Mouse (Mus musculus) left cerebral cortex, postnatal 14 days (tissue): ENCODE measurements around the gene 4933402D24Rik. TPM values are rescaled to one million over a fixed set of nuclear protein-coding genes. Genes with fewer than 3 reads are reported as not detected.

ENCODE experiments used
- total RNA-seq, 2 experiments: library from RNA; stranded (reverse); gene quantifications; 2 replicates each; pipeline ENCODE4 v1.2.3; 2021

4933402D24Rik gene
- total RNA-seq, 2 experiments from 2014 or later = 0.26 to 0.32 TPM

Other genes starting within 250 kb of the 4933402D24Rik start
- not detected for gene Gm39653, start 153.3 kb downstream of the 4933402D24Rik start, total RNA-seq
- gene Dytn, start 82.3 kb downstream of the 4933402D24Rik start, total RNA-seq = not detected
- gene Mdh1b, start 38.9 kb downstream of the 4933402D24Rik start, total RNA-seq = under 1 TPM; 0.57 to 0.66 TPM
- gene Fastkd2, start 38.7 kb downstream of the 4933402D24Rik start, total RNA-seq = 10 to 100 TPM; 12.3 to 18.5 TPM